Mouse (Mus musculus): Measurements from ENCODE around the gene Tmcc3. TPM values are rescaled to one million over a fixed set of nuclear protein-coding genes. Genes with fewer than 3 reads are reported as not detected.

Gene Tmcc3
- polyA plus RNA-seq, 1 experiment from 2014 or later: 7.5 TPM

GRCm38 (mm10) chr10:94625606-94626005 is 313.9 kb downstream of the Tmcc3 start:
- Histone ChIP-seq H3K4me3 (no peak overlapping the region), H3K4me1 (replicated peaks) (peaks cover 32% of the 10 kb centered on the region), H3K4me2 (no peak overlapping the region), H3K27me3 (peaks cover 19% of the 10 kb centered on the region; the same call in 1 of the 2 replicates), H3K9ac (no peak overlapping the region), H3K36me3 (no peaks in the 10 kb centered on the region), H3K27ac (no peak overlapping the region), H3K9me3 (no peaks in the 10 kb centered on the region)
- 88% methylated on average over 7 of the region's 8 CpGs for WGBS
- no peak for ATAC-seq (ENCODE audit: low FRiP score)

DNA sequence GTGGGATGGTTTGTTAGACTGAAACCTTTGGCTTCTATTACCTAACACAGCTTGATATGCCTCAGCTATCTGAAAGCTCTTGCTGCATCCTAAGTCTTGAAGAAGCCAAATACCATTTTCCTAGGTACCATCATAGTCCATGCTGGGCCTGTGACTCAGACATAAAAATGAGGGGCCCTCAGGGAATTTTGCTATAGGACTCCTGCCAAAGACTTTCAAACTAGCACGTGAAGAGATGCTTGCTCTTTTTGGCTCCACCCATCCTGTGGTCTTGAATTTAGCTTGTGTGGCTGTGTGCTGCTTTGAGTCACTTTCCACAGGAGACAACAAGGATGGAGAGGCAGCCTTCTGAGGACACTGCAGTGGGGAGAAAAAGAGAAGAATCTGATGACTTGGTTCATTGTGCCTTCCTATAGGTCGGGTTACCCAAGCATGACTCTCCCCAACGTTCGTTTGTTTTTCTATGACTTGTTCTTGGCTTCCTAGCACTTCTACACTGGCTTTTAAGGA is 319.1 kb downstream of the Tmcc3 start:
- Histone ChIP-seq H3K27me3 (peaks cover 15% of the 10 kb centered on the region; the same call in 1 of the 2 replicates), H3K36me3 (no peaks in the 10 kb centered on the region), H3K9me3 (no peaks in the 10 kb centered on the region), H3K4me3 (no peak overlapping the region), H3K9ac (no peak overlapping the region), H3K4me1 (replicated peaks) (no peaks in the 10 kb centered on the region), H3K4me2 (no peak overlapping the region), H3K27ac (no peak overlapping the region)
- no peak for ATAC-seq (ENCODE audit: low FRiP score)
- WGBS: 59% methylated on average over 4 of the region's 4 CpGs

DNA sequence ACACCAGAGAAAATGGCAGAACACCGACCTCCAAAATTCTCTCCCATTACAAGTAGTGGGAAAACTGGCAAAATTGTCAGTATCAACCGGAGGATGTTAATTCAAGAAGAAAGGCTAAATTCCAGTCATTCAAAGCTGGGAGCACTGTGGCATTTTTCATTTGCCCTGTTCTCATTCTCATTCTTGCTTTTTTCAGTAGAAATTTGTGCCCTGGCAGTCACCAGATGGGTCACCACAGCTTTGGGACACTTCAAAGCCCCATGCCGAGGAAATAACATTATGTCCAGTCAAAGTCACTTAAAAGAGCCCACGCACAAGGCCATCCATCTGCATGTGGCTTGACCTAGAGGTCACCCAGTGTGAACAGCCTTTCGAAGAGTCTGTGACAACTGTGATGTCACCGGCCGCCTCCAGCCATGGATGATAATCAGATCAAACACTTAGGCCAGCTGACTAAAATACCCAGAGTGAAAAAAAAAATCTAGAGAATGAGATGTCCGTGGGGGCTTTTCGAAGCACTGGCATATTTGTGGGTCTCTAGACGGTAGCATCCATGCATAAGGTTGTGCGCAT is 319.9 kb downstream of the Tmcc3 start:
- no peak overlapping the region for H3K4me2 ChIP-seq
- 38% methylated on average over 11 of the region's 11 CpGs for whole genome bisulfite sequencing
- H3K4me1 ChIP-seq (replicated peaks): no peaks in the 10 kb centered on the region
- no peak overlapping the region for H3K27ac ChIP-seq
- H3K27me3 ChIP-seq: 0 out of 2 replicates have a peak, but pooled peaks cover 7% of the 10 kb centered on the region
- H3K36me3 ChIP-seq: no peaks in the 10 kb centered on the region
- no peak overlapping the region for H3K9ac ChIP-seq
- H3K9me3 ChIP-seq: no peaks in the 10 kb centered on the region
- no peak for ATAC-seq (ENCODE audit: low FRiP score)
- H3K4me3 ChIP-seq: no peak overlapping the region

DNA sequence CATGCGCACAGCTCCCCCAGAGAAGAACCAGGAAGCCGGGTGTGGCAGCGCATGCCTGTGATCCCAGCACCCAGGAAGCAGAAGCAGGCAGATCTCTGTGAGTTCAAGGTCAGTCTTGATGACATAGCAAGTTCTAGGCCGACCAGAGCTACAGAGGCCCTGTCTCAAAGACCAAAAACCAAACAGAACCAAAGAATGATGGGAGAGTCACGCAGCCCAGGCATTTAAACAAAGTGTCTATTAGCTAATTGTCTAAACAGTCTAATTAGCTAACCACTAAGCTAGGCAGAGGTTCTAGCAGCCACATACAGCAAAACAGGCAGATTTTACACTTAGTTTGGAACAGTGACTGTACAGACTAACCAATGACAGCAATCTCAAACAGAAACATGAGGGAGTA is 320.5 kb downstream of the Tmcc3 start:
- Histone ChIP-seq H3K9ac (no peak overlapping the region), H3K4me2 (no peak overlapping the region)
- WGBS: 92% methylated on average over 5 of the region's 5 CpGs

GRCm38 (mm10) chr10:94638599-94638998 is 326.9 kb downstream of the Tmcc3 start:
- ATAC-seq (ENCODE audit: low FRiP score): no peak
- H3K27me3 ChIP-seq: no peaks in the 10 kb centered on the region
- H3K4me2 ChIP-seq: no peak overlapping the region
- no peak overlapping the region for H3K4me3 ChIP-seq
- 89% methylated on average over 5 of the region's 5 CpGs for WGBS
- no peak overlapping the region for H3K27ac ChIP-seq
- H3K36me3 ChIP-seq: no peaks in the 10 kb centered on the region
- H3K9ac ChIP-seq: no peak overlapping the region
- no peaks in the 10 kb centered on the region for H3K4me1 ChIP-seq (replicated peaks)
- no peaks in the 10 kb centered on the region for H3K9me3 ChIP-seq

More for the DNA sequence above, 320.5 kb downstream of the Tmcc3 start:
- ATAC-seq (ENCODE audit: low FRiP score): no peak
- H3K27ac ChIP-seq: no peak overlapping the region
- no peaks in the 10 kb centered on the region for H3K36me3 ChIP-seq
- H3K27me3 ChIP-seq: 0 out of 2 replicates have a peak, but pooled peaks cover 3% of the 10 kb centered on the region
- H3K9me3 ChIP-seq: no peaks in the 10 kb centered on the region
- no peak overlapping the region for H3K4me3 ChIP-seq
- no peaks in the 10 kb centered on the region for H3K4me1 ChIP-seq (replicated peaks)

DNA sequence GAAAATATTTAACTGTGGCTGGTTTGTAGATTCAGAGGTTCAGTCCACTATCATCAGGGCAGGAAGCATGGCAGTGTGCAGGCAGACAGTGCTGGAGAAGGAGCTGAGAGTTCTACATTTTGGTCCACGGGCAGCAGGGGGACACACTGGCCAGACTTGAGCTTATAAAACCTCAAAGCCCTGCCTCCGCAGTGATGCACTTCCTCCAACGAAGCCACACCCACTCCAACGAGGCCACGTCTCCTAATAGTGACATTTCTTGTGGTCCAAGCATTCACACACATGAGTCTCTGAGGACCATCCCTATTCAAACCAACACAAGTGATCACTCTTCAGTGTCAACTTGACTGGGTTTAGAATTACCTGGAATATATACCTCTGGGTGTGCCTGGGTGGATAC is 327.5 kb downstream of the Tmcc3 start:
- Histone ChIP-seq H3K9ac (no peak overlapping the region), H3K4me3 (no peak overlapping the region), H3K9me3 (no peaks in the 10 kb centered on the region), H3K27ac (no peak overlapping the region), H3K36me3 (no peaks in the 10 kb centered on the region), H3K4me1 (replicated peaks) (no peaks in the 10 kb centered on the region), H3K4me2 (no peak overlapping the region), H3K27me3 (no peaks in the 10 kb centered on the region)
- ATAC-seq (ENCODE audit: low FRiP score): no peak
- WGBS: 81% methylated on average over 5 of the region's 5 CpGs

GRCm38 (mm10) chr10:94640067-94640466 is 328.3 kb downstream of the Tmcc3 start:
- ATAC-seq (ENCODE audit: low FRiP score): no peak
- H3K9me3 ChIP-seq: no peaks in the 10 kb centered on the region
- H3K9ac ChIP-seq: no peak overlapping the region
- no peaks in the 10 kb centered on the region for H3K27me3 ChIP-seq
- no peaks in the 10 kb centered on the region for H3K36me3 ChIP-seq
- no peak overlapping the region for H3K4me2 ChIP-seq
- H3K4me3 ChIP-seq: no peak overlapping the region
- 82% methylated on average over 5 of the region's 5 CpGs for WGBS
- H3K27ac ChIP-seq: no peak overlapping the region
- no peaks in the 10 kb centered on the region for H3K4me1 ChIP-seq (replicated peaks)

Small RNAs within 50 kb of the gene (microRNA-seq; reads per million reads assigned to microRNA genes)
- gene Mir7211: not detected

Other genes with a start within 250 kb of the Tmcc3 start
- 8.2 and 9.3 TPM in 2 replicates for gene Nr2c1, start 163.9 kb upstream of the Tmcc3 start, polyA plus RNA-seq (2015; fragmentation: Nextera tagmentation; extraction: Ambion mirVana)
- 339 and 361 TPM in 2 replicates for gene Ndufa12, start 113.2 kb upstream of the Tmcc3 start, polyA plus RNA-seq (2015; fragmentation: Nextera tagmentation; extraction: Ambion mirVana)
- 0.35 and 0.45 TPM in 2 replicates for gene Gm4792, start 13.2 kb upstream of the Tmcc3 start, polyA plus RNA-seq (2015; fragmentation: Nextera tagmentation; extraction: Ambion mirVana)

Measured in hindbrain, embryonic 13.5 days (tissue).